Mouse (Mus musculus): ENCODE data around the gene Bbs4. TPM values are rescaled to one million over a fixed set of nuclear protein-coding genes. Genes with fewer than 3 reads are reported as not detected.

Gene Bbs4
- total and polyA plus RNA-seq, 3 experiments = 4.0 to 5.6 TPM; not detected in 1

- DNase-seq (ENCODE audit: low read depth, low spot score) = peak; percentile 83
These were observed 67.7 kb downstream of the Bbs4 start for GRCm38 (mm10) chr9:59285614-59286013.

GRCm38 (mm10) chr9:59282683-59282986, 70.7 kb downstream of the Bbs4 start:
- H3K9me3 ChIP-seq (replicated peaks; ENCODE audit: insufficient read depth, low read length) = no peaks in the 10 kb centered on the region
- H3K27ac ChIP-seq (ENCODE audit: control insufficient read depth, low read depth, low read length) = no peak overlapping the region
- no peaks in the 10 kb centered on the region for H3K27me3 ChIP-seq (ENCODE audit: control insufficient read depth in 1 of 2, insufficient read depth in 2 of 2, low read length in 2 of 2)
- DNase-seq (ENCODE audit: low read depth, low spot score) = no peak
- H3K36me3 ChIP-seq (ENCODE audit: control insufficient read depth in 1 of 2, insufficient read depth in 2 of 2, low read length in 2 of 2) = peaks cover 0 to 20% of the 10 kb centered on the region in 2 experiments; a peak in 2 of 4 replicates
- peak overlapping the region; percentile 32 for H3K9ac ChIP-seq (ENCODE audit: control insufficient read depth, low read depth, low read length, poor library complexity, severe bottlenecking)
- no peak for TF ChIP-seq MEF2A (IDR thresholded peaks at IDR 0.05; ENCODE audit: extremely low read depth, insufficient replicate concordance, low read depth, low read length, poor library complexity, severe bottlenecking)
- TF ChIP-seq SMC3 (IDR thresholded peaks at IDR 0.05; ENCODE audit: low read depth, low read length) = no peak
- TF ChIP-seq ELF1 (IDR thresholded peaks at IDR 0.05; ENCODE audit: low read depth, low read length) = 0 out of 2 replicates have a peak, but pooled peaks have one; percentile 0
- no peak; the same call in 1 of the 2 replicates for TF ChIP-seq MXI1 (IDR thresholded peaks at IDR 0.05; ENCODE audit: low read depth, low read length)
- H3K4me1 ChIP-seq (ENCODE audit: control insufficient read depth in 1 of 2, insufficient read depth in 2 of 2, low read length in 2 of 2) = peaks cover 9 to 29% of the 10 kb centered on the region in 2 experiments
- peak overlapping the region; percentile 54 to 65 for H3K4me3 ChIP-seq (ENCODE audit: control insufficient read depth in 1 of 2, insufficient read depth in 1 of 2, low read depth in 2 of 2, low read length in 2 of 2)
- no peaks in the 10 kb centered on the region for H3K79me2 ChIP-seq (ENCODE audit: control insufficient read depth, insufficient read depth, low read length, poor library complexity)

More at GRCm38 (mm10) chr9:59285614-59286013, 67.7 kb downstream of the Bbs4 start:
- Histone ChIP-seq H3K27me3 (ENCODE audit: control insufficient read depth in 1 of 2, insufficient read depth in 2 of 2, low read length in 2 of 2) (no peaks in the 10 kb centered on the region), H3K4me1 (ENCODE audit: control insufficient read depth in 1 of 2, insufficient read depth in 2 of 2, low read length in 2 of 2) (peaks cover 17 to 39% of the 10 kb centered on the region in 2 experiments), H3K79me2 (ENCODE audit: control insufficient read depth, insufficient read depth, low read length, poor library complexity) (no peaks in the 10 kb centered on the region), H3K9me3 (replicated peaks; ENCODE audit: insufficient read depth, low read length) (no peaks in the 10 kb centered on the region), H3K27ac (ENCODE audit: control insufficient read depth, low read depth, low read length) (peak overlapping the region; percentile 23), H3K9ac (ENCODE audit: control insufficient read depth, low read depth, low read length, poor library complexity, severe bottlenecking) (no peak overlapping the region), H3K36me3 (ENCODE audit: control insufficient read depth in 1 of 2, insufficient read depth in 2 of 2, low read length in 2 of 2) (peaks cover 0 to 42% of the 10 kb centered on the region in 2 experiments; a peak in 2 of 4 replicates), H3K4me3 (ENCODE audit: control insufficient read depth in 1 of 2, insufficient read depth in 1 of 2, low read depth in 2 of 2, low read length in 2 of 2) (0 out of 4 replicates have a peak overlapping the region, but pooled peaks of 1 of the 2 experiments have one; percentile 3)
- TF ChIP-seq CHD2 (IDR thresholded peaks at IDR 0.05; ENCODE audit: low read length) (no peak), MXI1 (IDR thresholded peaks at IDR 0.05; ENCODE audit: low read depth, low read length) (peak; percentile 67; the same call in 1 of the 2 replicates), TAL1 (IDR thresholded peaks at IDR 0.05; ENCODE audit: low read length) (no peak; the same call in 1 of the 2 replicates), BHLHE40 (IDR thresholded peaks at IDR 0.05; ENCODE audit: borderline replicate concordance, low read depth, low read length) (0 out of 2 replicates have a peak, but pooled peaks have one; percentile 42), TCF12 (IDR thresholded peaks at IDR 0.05; ENCODE audit: low read depth, low read length) (peak; percentile 83), ETS1 (IDR thresholded peaks at IDR 0.05; ENCODE audit: low read depth, low read length) (peak; percentile 98), HCFC1 (IDR thresholded peaks at IDR 0.05; ENCODE audit: low read depth, low read length) (peak; percentile 51; the same call in 1 of the 2 replicates), EP300 (IDR thresholded peaks at IDR 0.05; ENCODE audit: low read depth in 1 of 2, low read length in 2 of 2) (peak; percentile 84 to 95), MYC (IDR thresholded peaks at IDR 0.05; ENCODE audit: low read depth, low read length) (peak; percentile 38; the same call in 1 of the 2 replicates), RCOR1 (IDR thresholded peaks at IDR 0.05; ENCODE audit: low read depth, low read length) (peak; percentile 70), SIN3A (IDR thresholded peaks at IDR 0.05; ENCODE audit: low read length) (peak; percentile 93), MYB (IDR thresholded peaks at IDR 0.05; ENCODE audit: low read depth, low read length) (peak; percentile 82), TBP (IDR thresholded peaks at IDR 0.05; ENCODE audit: low read depth, low read length) (no peak), USF1 (IDR thresholded peaks at IDR 0.05; ENCODE audit: low read depth, low read length) (peak; percentile 31; the same call in 1 of the 2 replicates), GATA1 (IDR thresholded peaks at IDR 0.05; ENCODE audit: low read depth, low read length) (peak; percentile 90)
